Mouse (Mus musculus) kidney, postnatal 0 days (tissue): Measurements from ENCODE around the gene Cdk14. TPM values are rescaled to one million over a fixed set of nuclear protein-coding genes. Genes with fewer than 3 reads are reported as not detected.

Experiments
- ATAC-seq: fragments of 200-750 bp; cut with Nextera tagmentation; replicated peaks from 2 replicates; pipeline ENCODE4 v1.8.0; 2017; ENCODE audit warnings: low read depth, moderate number of reproducible peaks, moderate TSS enrichment, moderate library complexity; ENCODE audit not compliant: low FRiP score
- DNase-seq: peaks from one replicate; pipeline ENCODE4 v3.0.0-alpha.2; 2016; ENCODE audit warnings: low spot score
- H3K27ac ChIP-seq: fragments of 300-500 bp; sonication (generic); 2 replicates; pipeline ENCODE4 v1.5.1; 2014; ENCODE audit warnings: mild to moderate bottlenecking
- H3K27me3 ChIP-seq: fragments of 300-500 bp; sonication (generic); 2 replicates; pipeline ENCODE4 v1.6.1; 2014; ENCODE audit warnings: low read length, mixed read lengths; ENCODE audit not compliant: insufficient read depth
- H3K36me3 ChIP-seq: fragments of 300-500 bp; sonication (generic); 2 replicates; pipeline ENCODE4 v1.6.1; 2014; ENCODE audit warnings: low read length, mixed read lengths; ENCODE audit not compliant: insufficient read depth
- H3K4me1 ChIP-seq: fragments of 300-500 bp; sonication (generic); replicated peaks from 2 replicates; pipeline ENCODE4 v1.6.1; 2014; ENCODE audit warnings: antibody characterized with exemption, low read length, mixed read lengths; ENCODE audit not compliant: insufficient read depth
- H3K4me2 ChIP-seq: fragments of 300-500 bp; sonication (generic); 2 replicates; pipeline ENCODE4 v1.6.1; 2014; ENCODE audit warnings: mild to moderate bottlenecking, low read length, moderate library complexity, mixed read lengths
- H3K4me3 ChIP-seq: fragments of 300-500 bp; sonication (generic); replicated peaks from 2 replicates; pipeline ENCODE4 v1.5.1; 2014; ENCODE audit warnings: low read depth, low read length
- H3K9ac ChIP-seq: fragments of 300-500 bp; sonication (generic); 2 replicates; pipeline ENCODE4 v1.6.1; 2014; ENCODE audit warnings: low read depth, low read length
- H3K9me3 ChIP-seq: fragments of 300-500 bp; sonication (generic); replicated peaks from 2 replicates; pipeline ENCODE4 v1.6.1; 2016; ENCODE audit warnings: low read length, inconsistent platforms, mixed read lengths
- CTCF ChIP-seq: IDR thresholded peaks from 2 replicates; pipeline ENCODE4 v1.5.1; 2016; ENCODE audit warnings: antibody characterized with exemption, low read depth, mild to moderate bottlenecking, moderate library complexity
- WGBS: fragments of 180-500 bp; shearing (Covaris S2); extraction: QIAGEN DNeasy Blood & Tissue Kit; methylation state at CpG from one replicate; pipeline ENCODE4 v1.1.7; 2014; 5-methylcytosine and 5-hydroxymethylcytosine counted together
- polyA plus RNA-seq: library from polyadenylated mRNA; unstranded; fragments of >200 nt; fragmentation: Nextera tagmentation; extraction: Ambion mirVana; gene quantifications from 2 replicates; pipeline ENCODE4 v1.2.1, GENCODE M21; 2015

The Cdk14 gene
- polyA plus RNA-seq, 1 experiment from 2014 or later: 8.8 TPM

GRCm38 (mm10) chr5:5264712-5265111 is 155.4 kb downstream of the Cdk14 start:
- no peak for ATAC-seq
- Histone ChIP-seq H3K4me1 (no peaks in the 10 kb centered on the region; the same call in 1 of the 2 replicates), H3K36me3 (no peaks in the 10 kb centered on the region), H3K27ac (no peak overlapping the region), H3K4me3 (no peak overlapping the region), H3K9me3 (no peaks in the 10 kb centered on the region), H3K27me3 (no peaks in the 10 kb centered on the region), H3K4me2 (no peak overlapping the region), H3K9ac (no peak overlapping the region)
- no peak for DNase-seq
- WGBS: 74% methylated on average over 2 of the region's 2 CpGs
- TF ChIP-seq CTCF: no peak

- 27% methylated on average over 14 of the region's 14 CpGs for WGBS
- H3K4me3 ChIP-seq: no peak overlapping the region
- H3K27me3 ChIP-seq: no peaks in the 10 kb centered on the region
- no peaks in the 10 kb centered on the region; the same call in 1 of the 2 replicates for H3K4me1 ChIP-seq
- H3K9ac ChIP-seq: no peak overlapping the region
- no peak for ATAC-seq
- 0 out of 2 replicates have a peak overlapping the region, but pooled peaks have one; percentile 4 for H3K27ac ChIP-seq
- H3K36me3 ChIP-seq: no peaks in the 10 kb centered on the region
- H3K9me3 ChIP-seq: no peaks in the 10 kb centered on the region
- peak; percentile 14 for DNase-seq
- H3K4me2 ChIP-seq: peak overlapping the region; percentile 47
- no peak for TF ChIP-seq CTCF
Observed at GRCm38 (mm10) chr5:5261725-5262296, 158.3 kb downstream of the Cdk14 start.

- Histone ChIP-seq H3K9ac (no peak overlapping the region), H3K4me3 (no peak overlapping the region), H3K4me1 (no peaks in the 10 kb centered on the region; the same call in 1 of the 2 replicates), H3K36me3 (no peaks in the 10 kb centered on the region), H3K9me3 (no peaks in the 10 kb centered on the region), H3K4me2 (peak overlapping the region; percentile 47), H3K27me3 (no peaks in the 10 kb centered on the region), H3K27ac (0 out of 2 replicates have a peak overlapping the region, but pooled peaks have one; percentile 4)
- 68% methylated on average over 14 of the region's 14 CpGs for WGBS
- no peak for TF ChIP-seq CTCF
- DNase-seq: no peak
- ATAC-seq: no peak
Observed at GRCm38 (mm10) chr5:5260966-5261724, 159.0 kb downstream of the Cdk14 start.

GRCm38 (mm10) chr5:5260309-5260708 is 159.8 kb downstream of the Cdk14 start:
- Histone ChIP-seq H3K4me1 (no peaks in the 10 kb centered on the region; the same call in 1 of the 2 replicates), H3K4me3 (no peak overlapping the region), H3K27me3 (no peaks in the 10 kb centered on the region), H3K36me3 (no peaks in the 10 kb centered on the region), H3K4me2 (no peak overlapping the region), H3K27ac (no peak overlapping the region), H3K9me3 (no peaks in the 10 kb centered on the region), H3K9ac (no peak overlapping the region)
- TF ChIP-seq CTCF: no peak
- ATAC-seq (no peak), DNase-seq (no peak)
- WGBS: 73% methylated on average over 7 of the region's 7 CpGs

GRCm38 (mm10) chr5:5254391-5254790 is 165.7 kb downstream of the Cdk14 start:
- DNase-seq: no peak
- H3K4me1 ChIP-seq: no peaks in the 10 kb centered on the region
- no peaks in the 10 kb centered on the region for H3K27me3 ChIP-seq
- H3K36me3 ChIP-seq: no peaks in the 10 kb centered on the region
- 74% methylated on average over 6 of the region's 6 CpGs for WGBS
- no peak overlapping the region for H3K27ac ChIP-seq
- ATAC-seq: no peak
- no peak overlapping the region for H3K4me2 ChIP-seq
- TF ChIP-seq CTCF: no peak
- H3K9ac ChIP-seq: no peak overlapping the region
- H3K4me3 ChIP-seq: no peak overlapping the region
- H3K9me3 ChIP-seq: no peaks in the 10 kb centered on the region

- ATAC-seq (no peak), DNase-seq (no peak)
- no peak for TF ChIP-seq CTCF
- no peak overlapping the region for H3K9ac ChIP-seq
- H3K27me3 ChIP-seq: no peaks in the 10 kb centered on the region
- H3K4me1 ChIP-seq: no peaks in the 10 kb centered on the region
- no peak overlapping the region for H3K4me3 ChIP-seq
- H3K27ac ChIP-seq: no peak overlapping the region
- H3K4me2 ChIP-seq: no peak overlapping the region
- WGBS: 90% methylated on average over 3 of the region's 3 CpGs
- no peaks in the 10 kb centered on the region for H3K36me3 ChIP-seq
- H3K9me3 ChIP-seq: no peaks in the 10 kb centered on the region
Observed at GRCm38 (mm10) chr5:5253177-5253576, 166.9 kb downstream of the Cdk14 start.
